Mouse (Mus musculus): ENCODE data around the gene Olfml2a.
"Not testable (repeated sequence)": the region's sequence is repeated elsewhere in the genome, so short reads cannot be mapped to it uniquely, and the experiment has no call there.

The Olfml2a gene

GRCm38 (mm10) chr2:38987371-38987770 is 55.6 kb downstream of the Olfml2a start:
- DNase-seq: no peak

GRCm38 (mm10) chr2:38987803-38988510 is 56.2 kb downstream of the Olfml2a start:
- no peak for DNase-seq

- no peak for DNase-seq
Observed at GRCm38 (mm10) chr2:38988929-38989328, 57.2 kb downstream of the Olfml2a start.

- no peak for DNase-seq
Observed at GRCm38 (mm10) chr2:38992004-38992403, 60.2 kb downstream of the Olfml2a start.

- DNase-seq: no peak
Observed at GRCm38 (mm10) chr2:38992452-38992851, 60.7 kb downstream of the Olfml2a start.

- peak; percentile 90 to 92 for DNase-seq
Observed at GRCm38 (mm10) chr2:38997386-38998374, 65.9 kb downstream of the Olfml2a start, which contains the start of gene Wdr38. Wdr38 (plus strand) TSS chr2:38997476.

- DNase-seq: no peak
Observed at GRCm38 (mm10) chr2:38999381-38999780, 67.6 kb downstream of the Olfml2a start.

- no peak for DNase-seq
Observed at GRCm38 (mm10) chr2:38999910-39000586, 68.3 kb downstream of the Olfml2a start.

GRCm38 (mm10) chr2:39000587-39000919 is 68.8 kb downstream of the Olfml2a start:
- no peak for DNase-seq

GRCm38 (mm10) chr2:39001866-39002265 is 70.1 kb downstream of the Olfml2a start:
- no peak for DNase-seq

- DNase-seq: no peak
Observed at GRCm38 (mm10) chr2:39003106-39003505, 71.3 kb downstream of the Olfml2a start.

- no peak for DNase-seq
Observed at GRCm38 (mm10) chr2:39003512-39003911, 71.7 kb downstream of the Olfml2a start.

GRCm38 (mm10) chr2:39004372-39004771 is 72.6 kb downstream of the Olfml2a start:
- DNase-seq: no peak

- DNase-seq: peak; percentile 92 to 94
Observed at GRCm38 (mm10) chr2:39004880-39005435, 73.2 kb downstream of the Olfml2a start, which contains the start of gene Arpc5l. Arpc5l (plus strand) TSS chr2:39005348.

- DNase-seq: peak; percentile 51 to 59
Observed at GRCm38 (mm10) chr2:39005574-39006079, 73.8 kb downstream of the Olfml2a start, which contains the start of gene Rpl35. Rpl35 (minus strand) TSS chr2:39005624.

- DNase-seq: no peak
Observed at GRCm38 (mm10) chr2:39006149-39006730, 74.5 kb downstream of the Olfml2a start.

GRCm38 (mm10) chr2:39007865-39008264 is 76.1 kb downstream of the Olfml2a start:
- peak; percentile 93 to 94 for DNase-seq

- peak in 1 of 2 experiments; percentile 38 for DNase-seq
Observed at GRCm38 (mm10) chr2:39008350-39008851, 76.6 kb downstream of the Olfml2a start.

- peak; percentile 41 to 47 for DNase-seq
Observed at GRCm38 (mm10) chr2:39008954-39009365, 77.2 kb downstream of the Olfml2a start.

GRCm38 (mm10) chr2:39010144-39010543 is 78.4 kb downstream of the Olfml2a start:
- DNase-seq: not testable (repeated sequence)

- no peak for DNase-seq
Observed at GRCm38 (mm10) chr2:39011264-39011663, 79.5 kb downstream of the Olfml2a start.

- no peak for DNase-seq
Observed at GRCm38 (mm10) chr2:39011971-39012370, 80.2 kb downstream of the Olfml2a start.

Data from lung, adult 18-20 months (tissue).